Mouse (Mus musculus): ENCODE results near the gene Ppm1l.
"Not testable (repeated sequence)": the region's sequence is repeated elsewhere in the genome, so short reads cannot be mapped to it uniquely, and the experiment has no call there.

Gene Ppm1l

DNA sequence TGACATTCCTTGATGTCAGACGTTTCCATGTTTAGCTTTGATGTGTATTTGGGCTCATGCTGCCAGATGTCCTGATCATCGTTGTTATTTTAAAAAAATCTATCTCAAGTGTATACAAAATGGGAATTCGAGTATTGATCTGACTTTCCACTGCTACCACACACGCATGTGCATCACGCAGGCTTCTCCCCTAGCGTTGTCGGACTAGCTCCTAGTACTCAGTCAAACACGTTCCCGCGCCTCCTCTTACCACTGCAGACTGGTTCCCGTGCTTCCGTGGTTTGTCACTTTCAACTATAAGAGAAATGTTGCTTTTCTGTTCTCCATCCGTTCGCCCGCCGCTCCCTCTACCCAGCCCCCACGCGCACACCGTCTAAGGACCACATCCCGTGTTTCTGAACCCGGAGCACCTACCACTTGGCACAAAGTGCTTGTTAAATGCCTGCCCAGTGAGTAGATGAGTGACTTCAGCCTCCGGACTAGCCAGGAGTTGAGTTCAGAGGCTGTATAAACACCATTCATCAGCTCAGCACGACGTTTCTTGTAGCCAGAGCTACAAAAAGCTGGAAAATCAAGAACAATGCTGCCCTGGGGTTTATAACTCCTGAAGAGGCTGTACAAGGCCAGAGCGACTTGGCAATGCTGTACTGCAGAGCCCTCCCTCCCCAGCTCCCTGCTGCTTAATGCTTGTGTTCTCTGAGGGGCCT lies 219.4 kb downstream of the Ppm1l start:
- DNase-seq (ENCODE audit: low read depth), result no peak

- DNase-seq (ENCODE audit: low read depth), result no peak
Observed at GRCm38 (mm10) chr3:69542962-69543361, 226.3 kb downstream of the Ppm1l start.

- no peak for DNase-seq (ENCODE audit: low read depth)
Observed at GRCm38 (mm10) chr3:69543730-69544129, 227.1 kb downstream of the Ppm1l start.

GRCm38 (mm10) chr3:69545017-69545416 lies 228.4 kb downstream of the Ppm1l start:
- DNase-seq (ENCODE audit: low read depth), result no peak

DNA sequence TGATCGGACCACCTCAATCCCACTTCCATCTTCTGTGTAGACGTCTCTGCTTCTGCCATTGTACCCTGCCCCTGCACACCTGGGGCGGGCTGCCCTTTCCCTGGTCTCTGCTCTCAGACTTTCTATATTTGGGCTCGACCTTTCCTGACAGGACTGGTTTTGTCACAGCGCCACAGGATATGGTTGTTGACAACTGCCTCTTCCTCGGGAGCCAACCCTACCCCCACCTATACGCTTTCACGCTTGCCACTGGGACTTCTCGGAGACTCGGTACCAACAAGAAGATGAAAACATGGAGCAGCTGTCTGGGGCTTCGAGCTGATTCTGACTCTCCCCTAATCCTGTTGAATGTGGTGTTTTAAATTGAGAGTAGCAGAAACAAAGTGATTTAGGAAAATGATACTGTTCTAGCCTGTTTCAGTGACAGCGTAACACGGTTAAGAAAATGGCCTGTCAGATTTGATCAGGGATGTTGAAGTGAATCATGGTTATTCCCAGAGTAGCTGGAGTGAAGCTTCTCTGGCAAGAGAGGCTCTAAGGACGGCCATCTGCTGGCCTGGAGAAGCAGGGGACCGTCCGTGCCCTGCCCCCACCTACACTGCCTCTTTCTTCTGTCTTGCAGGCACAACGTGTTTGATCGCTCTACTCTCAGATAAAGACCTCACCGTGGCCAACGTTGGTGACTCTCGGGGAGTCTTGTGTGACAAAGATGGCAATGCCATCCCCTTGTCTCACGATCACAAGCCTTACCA lies 232.2 kb downstream of the Ppm1l start:
- DNase-seq (ENCODE audit: low read depth), result no peak

- no peak for DNase-seq (ENCODE audit: low read depth)
Observed at GRCm38 (mm10) chr3:69549602-69550001, 232.9 kb downstream of the Ppm1l start.

- DNase-seq (ENCODE audit: low read depth), result no peak
Observed at GRCm38 (mm10) chr3:69555511-69555910, 238.8 kb downstream of the Ppm1l start.

- no peak for DNase-seq (ENCODE audit: low read depth)
Observed at GRCm38 (mm10) chr3:69556092-69556778, 239.6 kb downstream of the Ppm1l start.

GRCm38 (mm10) chr3:69559316-69559974 lies 242.8 kb downstream of the Ppm1l start:
- no peak for DNase-seq (ENCODE audit: low read depth)

GRCm38 (mm10) chr3:69559975-69560330 lies 243.3 kb downstream of the Ppm1l start:
- DNase-seq (ENCODE audit: low read depth), result peak; percentile 46

- DNase-seq (ENCODE audit: low read depth), result no peak
Observed at GRCm38 (mm10) chr3:69561686-69562085, 245.0 kb downstream of the Ppm1l start.

DNA sequence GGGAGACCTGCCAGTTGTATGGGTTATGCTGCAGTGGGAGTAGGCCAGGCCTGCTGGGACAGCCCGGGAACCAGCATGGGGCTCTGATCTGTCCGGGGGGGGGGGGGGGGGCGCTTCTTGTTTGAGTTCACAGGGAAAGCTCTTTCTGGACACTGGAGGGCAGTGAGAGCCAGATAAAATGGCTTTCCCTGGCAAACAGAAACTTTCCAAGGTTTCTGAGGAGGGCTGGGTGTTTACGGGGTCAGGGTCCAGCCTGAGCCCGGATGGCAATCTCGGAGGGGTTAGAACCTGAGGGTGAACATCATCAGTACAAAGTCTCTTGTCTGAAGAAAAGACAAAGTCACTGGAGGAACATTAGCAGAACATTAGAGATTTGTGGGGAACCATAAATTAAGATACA lies 246.7 kb downstream of the Ppm1l start:
- DNase-seq (ENCODE audit: low read depth), result no peak

DNA sequence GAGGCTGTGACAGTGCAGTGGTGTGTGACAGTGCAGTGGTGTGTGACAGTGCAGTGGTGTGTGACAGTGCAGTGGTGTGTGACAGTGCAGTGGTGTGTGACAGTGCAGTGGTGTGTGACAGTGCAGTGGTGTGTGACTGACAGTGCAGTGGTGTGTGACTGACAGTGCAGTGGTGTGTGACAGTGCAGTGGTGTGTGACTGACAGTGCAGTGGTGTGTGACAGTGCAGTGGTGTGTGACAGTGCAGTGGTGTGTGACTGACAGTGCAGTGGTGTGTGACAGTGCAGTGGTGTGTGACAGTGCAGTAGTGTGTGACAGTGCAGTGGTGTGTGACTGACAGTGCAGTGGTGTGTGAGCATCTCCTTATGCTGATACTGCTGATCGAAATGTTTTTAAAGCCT lies 248.9 kb downstream of the Ppm1l start:
- not testable (repeated sequence) for DNase-seq (ENCODE audit: low read depth)

GRCm38 (mm10) chr3:69572561-69572960 lies 255.9 kb downstream of the Ppm1l start:
- DNase-seq (ENCODE audit: low read depth), result no peak

DNA sequence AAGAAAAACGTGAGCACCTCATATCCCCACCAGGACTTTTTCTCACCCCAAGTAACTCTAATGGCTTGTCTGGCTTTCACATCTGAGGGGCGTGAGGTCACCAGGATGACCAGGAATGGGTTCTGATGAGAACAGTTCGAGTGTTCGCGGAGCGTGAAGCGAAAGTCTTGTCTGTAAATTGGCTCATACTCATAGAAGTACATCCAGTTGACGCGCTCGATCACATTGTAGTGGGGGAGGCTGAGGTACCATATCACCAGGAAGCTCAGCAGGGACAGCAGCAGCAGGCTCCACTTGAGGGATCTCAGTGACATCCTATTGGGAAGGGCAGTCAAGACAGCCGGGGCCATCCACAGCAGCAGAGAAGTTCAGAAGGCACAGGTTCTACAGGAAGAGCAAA lies 258.9 kb downstream of the Ppm1l start:
- DNase-seq (ENCODE audit: low read depth), result no peak

GRCm38 (mm10) chr3:69576715-69577114 lies 260.1 kb downstream of the Ppm1l start:
- peak; percentile 82 for DNase-seq (ENCODE audit: low read depth)

DNA sequence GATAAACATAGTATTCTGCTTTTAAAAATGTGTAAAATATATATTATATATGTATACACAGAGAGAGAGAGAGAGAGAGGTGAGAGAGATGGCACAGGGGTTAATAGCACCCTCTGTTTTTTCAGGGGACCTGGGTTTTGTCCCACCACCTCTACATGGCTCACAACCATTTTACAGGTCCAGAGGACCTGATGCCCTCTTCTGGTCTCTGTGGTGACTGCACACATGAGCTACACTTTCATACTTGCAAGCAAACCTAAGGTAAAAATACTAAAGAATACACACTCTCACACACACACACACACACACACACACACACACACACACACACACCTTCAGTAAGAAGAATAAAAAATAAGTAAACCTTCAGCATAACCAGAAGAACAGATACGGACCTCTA lies 262.1 kb downstream of the Ppm1l start:
- peak; percentile 45 for DNase-seq (ENCODE audit: low read depth)

GRCm38 (mm10) chr3:69583798-69584197 lies 267.1 kb downstream of the Ppm1l start:
- no peak for DNase-seq (ENCODE audit: low read depth)

DNA sequence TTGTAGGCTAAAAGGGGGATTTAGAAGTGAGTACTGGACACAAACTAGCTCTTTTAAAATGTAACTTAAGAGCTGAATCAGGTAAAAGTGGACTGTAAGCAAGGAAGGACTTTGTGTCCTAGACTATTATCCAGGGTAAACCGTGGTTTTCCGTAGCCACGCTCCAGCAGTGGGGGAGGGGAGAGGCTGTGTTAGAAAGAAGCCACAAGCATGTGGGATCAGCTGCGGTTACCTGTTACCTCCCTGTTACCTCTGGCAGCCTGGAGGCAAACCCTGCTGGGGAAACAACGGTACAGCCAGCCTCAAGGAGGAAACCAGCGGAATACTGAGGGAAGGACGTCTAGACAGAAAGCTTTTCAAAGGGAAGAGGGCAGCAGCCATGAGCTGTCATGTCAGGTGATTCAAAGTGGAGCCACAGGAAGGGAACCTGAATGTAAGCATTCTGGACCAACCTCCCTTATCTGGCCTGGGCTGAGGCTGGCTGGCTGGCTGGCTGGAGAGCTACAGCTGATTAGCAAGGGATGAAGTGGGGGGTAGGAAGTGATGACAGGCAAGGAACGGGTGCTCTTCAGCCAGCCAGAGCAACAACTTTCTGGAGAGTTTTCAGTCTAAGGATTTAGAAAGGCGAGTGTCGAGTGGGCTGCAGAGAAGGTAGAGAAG lies 271.6 kb downstream of the Ppm1l start:
- no peak for DNase-seq (ENCODE audit: low read depth)

GRCm38 (mm10) chr3:69593426-69593825 lies 276.8 kb downstream of the Ppm1l start:
- no peak for DNase-seq (ENCODE audit: low read depth)

GRCm38 (mm10) chr3:69594071-69594470 lies 277.4 kb downstream of the Ppm1l start:
- no peak for DNase-seq (ENCODE audit: low read depth)

GRCm38 (mm10) chr3:69596116-69596515 lies 279.5 kb downstream of the Ppm1l start:
- DNase-seq (ENCODE audit: low read depth), result no peak
